In genomic region chr1:181271164-181271563, GRCm38 (mm10) we compare ENCODE assay signal across 17 mouse cellular contexts.
"Had no signal": no experiment of that assay in that cellular context is flagged by ENCODE, and none has a peak within 500 bp of the region (broad histone marks: within the 10 kb centered on the region; RNA-seq: fewer than 3 reads in every experiment).

No protein-coding gene starts in this region.

- H3K4me1 ChIP-seq: midbrain, embryonic 12.5 days had no signal

- H3K27ac ChIP-seq: kidney, postnatal 0 days; limb, embryonic 12.5 days; limb, embryonic 15.5 days; midbrain, embryonic 12.5 days; midbrain, embryonic 15.5 days; neural tube, embryonic 13.5 days had no signal

- H3K9ac ChIP-seq: limb, embryonic 15.5 days; midbrain, embryonic 12.5 days; midbrain, embryonic 15.5 days; neural tube, embryonic 13.5 days had no signal

- H3K36me3 ChIP-seq: limb, embryonic 12.5 days; limb, embryonic 15.5 days; midbrain, embryonic 12.5 days; midbrain, embryonic 15.5 days; neural tube, embryonic 13.5 days had no signal

- DNase-seq: kidney, adult 18-20 months; left cerebral cortex, postnatal 4 days; lung, adult 2 months; lung, postnatal 14 days; lung, postnatal 4 days; retina, postnatal 1 day; thymus, adult 2 months; thymus, postnatal 14 days; thymus, postnatal 4 days had no signal

- H3K9me3 ChIP-seq: limb, embryonic 12.5 days; limb, embryonic 15.5 days; midbrain, embryonic 12.5 days; midbrain, embryonic 15.5 days had no signal

- H3K4me3 ChIP-seq: limb, embryonic 12.5 days; limb, embryonic 15.5 days; midbrain, embryonic 12.5 days; midbrain, embryonic 15.5 days; myocyte; neural tube, embryonic 13.5 days had no signal

- H3K4me2 ChIP-seq: limb, embryonic 12.5 days; limb, embryonic 15.5 days; midbrain, embryonic 12.5 days; midbrain, embryonic 15.5 days; neural tube, embryonic 13.5 days had no signal

- H3K27me3 ChIP-seq: limb, embryonic 12.5 days; limb, embryonic 15.5 days; midbrain, embryonic 12.5 days; midbrain, embryonic 15.5 days; neural tube, embryonic 13.5 days had no signal

- ATAC-seq: intestine, embryonic 16.5 days; midbrain, embryonic 15.5 days had no signal
